Mouse (Mus musculus): ENCODE results near the gene Naa10. TPM values are rescaled to one million over a fixed set of nuclear protein-coding genes. Genes with fewer than 3 reads are reported as not detected.

The Naa10 gene
- polyA plus RNA-seq, 1 experiment = 50.5 TPM

GRCm38 (mm10) chrX:73965307-73965706, 43.6 kb upstream of the Naa10 start:
- TF ChIP-seq POLR2A (IDR thresholded peaks at IDR 0.05; ENCODE audit: low read depth, low read length) = no peak
- no peak for TF ChIP-seq CTCF (IDR thresholded peaks at IDR 0.05; ENCODE audit: extremely low read depth, insufficient read length, insufficient replicate concordance, low read depth, low read length)
- Histone ChIP-seq H3K4me3 (ENCODE audit: low read depth, low read length) (peak overlapping the region; percentile 100), H3K27me3 (ENCODE audit: control insufficient read depth, insufficient read depth, low read length) (no peaks in the 10 kb centered on the region), H3K36me3 (ENCODE audit: control insufficient read depth, insufficient read depth, low read length) (no peaks in the 10 kb centered on the region; the same call in none of the 2 replicates), H3K27ac (ENCODE audit: insufficient read depth, low read depth, low read length) (peak overlapping the region; percentile 99), H3K4me1 (ENCODE audit: control insufficient read depth, insufficient read depth, insufficient read length, low read length) (peaks cover 9% of the 10 kb centered on the region; the same call in 1 of the 2 replicates)
- 7% methylated on average over 20 of the region's 20 CpGs for WGBS

GRCm38 (mm10) chrX:73964363-73964762, 42.6 kb upstream of the Naa10 start:
- Histone ChIP-seq H3K4me1 (ENCODE audit: control insufficient read depth, insufficient read depth, insufficient read length, low read length) (peaks cover 9% of the 10 kb centered on the region; the same call in 1 of the 2 replicates), H3K27me3 (ENCODE audit: control insufficient read depth, insufficient read depth, low read length) (no peaks in the 10 kb centered on the region), H3K36me3 (ENCODE audit: control insufficient read depth, insufficient read depth, low read length) (no peaks in the 10 kb centered on the region; the same call in none of the 2 replicates), H3K4me3 (ENCODE audit: low read depth, low read length) (peak overlapping the region; percentile 100), H3K27ac (ENCODE audit: insufficient read depth, low read depth, low read length) (0 out of 2 replicates have a peak overlapping the region, but pooled peaks have one; percentile 99)
- WGBS = 15% methylated on average over 3 of the region's 3 CpGs
- TF ChIP-seq CTCF (IDR thresholded peaks at IDR 0.05; ENCODE audit: extremely low read depth, insufficient read length, insufficient replicate concordance, low read depth, low read length) (no peak), POLR2A (IDR thresholded peaks at IDR 0.05; ENCODE audit: low read depth, low read length) (no peak)

GRCm38 (mm10) chrX:73954988-73955387, 33.2 kb upstream of the Naa10 start:
- no peak for TF ChIP-seq CTCF (IDR thresholded peaks at IDR 0.05; ENCODE audit: extremely low read depth, insufficient read length, insufficient replicate concordance, low read depth, low read length)
- no peak for TF ChIP-seq POLR2A (IDR thresholded peaks at IDR 0.05; ENCODE audit: low read depth, low read length)
- Histone ChIP-seq H3K4me1 (ENCODE audit: control insufficient read depth, insufficient read depth, insufficient read length, low read length) (peaks cover 3% of the 10 kb centered on the region; the same call in 1 of the 2 replicates), H3K27ac (ENCODE audit: insufficient read depth, low read depth, low read length) (no peak overlapping the region), H3K4me3 (ENCODE audit: low read depth, low read length) (no peak overlapping the region), H3K27me3 (ENCODE audit: control insufficient read depth, insufficient read depth, low read length) (no peaks in the 10 kb centered on the region), H3K36me3 (ENCODE audit: control insufficient read depth, insufficient read depth, low read length) (peaks cover 71% of the 10 kb centered on the region)
- WGBS = 92% methylated on average over 6 of the region's 6 CpGs

GRCm38 (mm10) chrX:73952603-73953002, 30.9 kb upstream of the Naa10 start:
- WGBS = 92% methylated on average over 5 of the region's 5 CpGs

GRCm38 (mm10) chrX:73949341-73949740, 27.6 kb upstream of the Naa10 start:
- no peaks in the 10 kb centered on the region for H3K27me3 ChIP-seq (ENCODE audit: control insufficient read depth, insufficient read depth, low read length)
- no peaks in the 10 kb centered on the region for H3K4me1 ChIP-seq (ENCODE audit: control insufficient read depth, insufficient read depth, insufficient read length, low read length)
- no peak overlapping the region for H3K27ac ChIP-seq (ENCODE audit: insufficient read depth, low read depth, low read length)
- 86% methylated on average over 10 of the region's 10 CpGs for WGBS
- H3K36me3 ChIP-seq (ENCODE audit: control insufficient read depth, insufficient read depth, low read length) = peaks cover 91% of the 10 kb centered on the region
- TF ChIP-seq CTCF (IDR thresholded peaks at IDR 0.05; ENCODE audit: extremely low read depth, insufficient read length, insufficient replicate concordance, low read depth, low read length) (no peak), POLR2A (IDR thresholded peaks at IDR 0.05; ENCODE audit: low read depth, low read length) (no peak)
- no peak overlapping the region for H3K4me3 ChIP-seq (ENCODE audit: low read depth, low read length)

More at GRCm38 (mm10) chrX:73952603-73953002, 30.9 kb upstream of the Naa10 start:
- Histone ChIP-seq H3K36me3 (ENCODE audit: control insufficient read depth, insufficient read depth, low read length) (peaks cover 83% of the 10 kb centered on the region), H3K27me3 (ENCODE audit: control insufficient read depth, insufficient read depth, low read length) (no peaks in the 10 kb centered on the region), H3K4me1 (ENCODE audit: control insufficient read depth, insufficient read depth, insufficient read length, low read length) (no peaks in the 10 kb centered on the region), H3K27ac (ENCODE audit: insufficient read depth, low read depth, low read length) (no peak overlapping the region), H3K4me3 (ENCODE audit: low read depth, low read length) (no peak overlapping the region)
- TF ChIP-seq POLR2A (IDR thresholded peaks at IDR 0.05; ENCODE audit: low read depth, low read length) = no peak

- H3K27ac ChIP-seq (ENCODE audit: insufficient read depth, low read depth, low read length) = no peak overlapping the region
- no peaks in the 10 kb centered on the region for H3K27me3 ChIP-seq (ENCODE audit: control insufficient read depth, insufficient read depth, low read length)
- 9% methylated on average over 4 of the region's 4 CpGs for WGBS
- TF ChIP-seq CTCF (IDR thresholded peaks at IDR 0.05; ENCODE audit: extremely low read depth, insufficient read length, insufficient replicate concordance, low read depth, low read length) (peak; percentile 45; the same call in 1 of the 2 replicates), POLR2A (IDR thresholded peaks at IDR 0.05; ENCODE audit: low read depth, low read length) (no peak)
- no peak overlapping the region for H3K4me3 ChIP-seq (ENCODE audit: low read depth, low read length)
- peaks cover 92% of the 10 kb centered on the region for H3K36me3 ChIP-seq (ENCODE audit: control insufficient read depth, insufficient read depth, low read length)
- no peaks in the 10 kb centered on the region for H3K4me1 ChIP-seq (ENCODE audit: control insufficient read depth, insufficient read depth, insufficient read length, low read length)
Measured at GRCm38 (mm10) chrX:73948647-73949046, 26.9 kb upstream of the Naa10 start.

- no peak for TF ChIP-seq CTCF (IDR thresholded peaks at IDR 0.05; ENCODE audit: extremely low read depth, insufficient read length, insufficient replicate concordance, low read depth, low read length)
- no peak for TF ChIP-seq POLR2A (IDR thresholded peaks at IDR 0.05; ENCODE audit: low read depth, low read length)
- WGBS = 71% methylated on average over 6 of the region's 6 CpGs
- no peak overlapping the region for H3K27ac ChIP-seq (ENCODE audit: insufficient read depth, low read depth, low read length)
- peaks cover 87% of the 10 kb centered on the region for H3K36me3 ChIP-seq (ENCODE audit: control insufficient read depth, insufficient read depth, low read length)
- H3K27me3 ChIP-seq (ENCODE audit: control insufficient read depth, insufficient read depth, low read length) = no peaks in the 10 kb centered on the region
- no peak overlapping the region for H3K4me3 ChIP-seq (ENCODE audit: low read depth, low read length)
- H3K4me1 ChIP-seq (ENCODE audit: control insufficient read depth, insufficient read depth, insufficient read length, low read length) = no peaks in the 10 kb centered on the region
Measured at GRCm38 (mm10) chrX:73946896-73947295, 25.2 kb upstream of the Naa10 start.

All from small intestine, adult 2 months (tissue).